Mouse (Mus musculus) intestine, postnatal 0 days (tissue): ENCODE results near the gene Smyd2. TPM values are rescaled to one million over a fixed set of nuclear protein-coding genes. Genes with fewer than 3 reads are reported as not detected.

Source experiments
- ATAC-seq: fragments of 200-750 bp; cut with Nextera tagmentation; 2 replicates; pipeline ENCODE4 v1.8.0; 2017; ENCODE audit warnings: mild to moderate bottlenecking, moderate TSS enrichment, moderate library complexity
- H3K27ac ChIP-seq: fragments of 300-500 bp; sonication (generic); 2 replicates; pipeline ENCODE4 v1.5.1; 2014; ENCODE audit warnings: mild to moderate bottlenecking, low read depth, low read length, moderate library complexity
- H3K27me3 ChIP-seq: fragments of 300-500 bp; sonication (generic); replicated peaks from 2 replicates; pipeline ENCODE4 v1.6.1; 2014; ENCODE audit warnings: low read length, mixed read lengths; ENCODE audit not compliant: control insufficient read depth, insufficient read depth
- H3K36me3 ChIP-seq: fragments of 300-500 bp; sonication (generic); 2 replicates; pipeline ENCODE4 v1.6.1; 2014; ENCODE audit warnings: mild to moderate bottlenecking, moderate library complexity; ENCODE audit not compliant: control insufficient read depth, insufficient read depth
- H3K4me1 ChIP-seq: fragments of 300-500 bp; sonication (generic); replicated peaks from 2 replicates; pipeline ENCODE4 v1.6.1; 2014; ENCODE audit warnings: antibody characterized with exemption, low read length, mixed read lengths; ENCODE audit not compliant: control insufficient read depth, insufficient read depth
- H3K4me2 ChIP-seq: fragments of 300-500 bp; sonication (generic); replicated peaks from 2 replicates; pipeline ENCODE4 v1.6.1; 2014; ENCODE audit warnings: low read depth, mild to moderate bottlenecking, moderate library complexity
- H3K4me3 ChIP-seq: fragments of 300-500 bp; sonication (generic); 2 replicates; pipeline ENCODE4 v1.5.1; 2014; ENCODE audit warnings: low read depth, low read length
- H3K9ac ChIP-seq: fragments of 300-500 bp; sonication (generic); 2 replicates; pipeline ENCODE4 v1.6.1; 2014; ENCODE audit warnings: mild to moderate bottlenecking, low read depth, low read length
- H3K9me3 ChIP-seq: fragments of 300-500 bp; sonication (generic); 2 replicates; pipeline ENCODE4 v1.6.1; 2016; ENCODE audit warnings: mixed run types; ENCODE audit not compliant: control insufficient read depth
- CTCF ChIP-seq: sonication (generic); IDR thresholded peaks from 2 replicates; pipeline ENCODE4 v1.5.1; 2016; ENCODE audit warnings: low read depth, mild to moderate bottlenecking, control low read depth, antibody characterized with exemption, moderate library complexity
- WGBS: fragments of 180-500 bp; shearing (Covaris S2); extraction: QIAGEN DNeasy Blood & Tissue Kit; methylation state at CpG from one replicate; pipeline ENCODE4 v1.1.7; 2014; 5-methylcytosine and 5-hydroxymethylcytosine counted together
- polyA plus RNA-seq: library from polyadenylated mRNA; unstranded; fragments of >200 nt; fragmentation: Nextera tagmentation; extraction: Ambion mirVana; gene quantifications from 2 replicates; pipeline ENCODE4 v1.2.1, GENCODE M21; 2015

Gene Smyd2
- polyA plus RNA-seq, 1 experiment from 2014 or later, result 48.1 TPM

- 83% methylated on average over 7 of the region's 7 CpGs for WGBS
- no peaks in the 10 kb centered on the region for H3K27me3 ChIP-seq
- H3K36me3 ChIP-seq, result peaks cover 8% of the 10 kb centered on the region; the same call in 1 of the 2 replicates
- H3K4me2 ChIP-seq, result no peak overlapping the region
- H3K27ac ChIP-seq, result no peak overlapping the region
- no peaks in the 10 kb centered on the region for H3K9me3 ChIP-seq
- no peak overlapping the region for H3K4me3 ChIP-seq
- no peak for ATAC-seq
- H3K9ac ChIP-seq, result no peak overlapping the region
- no peak for TF ChIP-seq CTCF
- H3K4me1 ChIP-seq, result no peaks in the 10 kb centered on the region
These were observed 69.7 kb downstream of the Smyd2 start for GRCm38 (mm10) chr1:189852456-189852855.

GRCm38 (mm10) chr1:189852051-189852450, 70.1 kb downstream of the Smyd2 start:
- TF ChIP-seq CTCF, result no peak
- Histone ChIP-seq H3K9ac (no peak overlapping the region), H3K27ac (no peak overlapping the region), H3K27me3 (no peaks in the 10 kb centered on the region), H3K4me1 (no peaks in the 10 kb centered on the region), H3K4me3 (no peak overlapping the region), H3K36me3 (peaks cover 12% of the 10 kb centered on the region; the same call in 1 of the 2 replicates), H3K9me3 (no peaks in the 10 kb centered on the region), H3K4me2 (no peak overlapping the region)
- no peak for ATAC-seq
- 69% methylated on average over 5 of the region's 5 CpGs for WGBS

- H3K27ac ChIP-seq, result no peak overlapping the region
- H3K4me3 ChIP-seq, result no peak overlapping the region
- H3K4me2 ChIP-seq, result no peak overlapping the region
- WGBS, result 57% methylated on average over 11 of the region's 11 CpGs
- H3K9ac ChIP-seq, result no peak overlapping the region
- no peaks in the 10 kb centered on the region for H3K4me1 ChIP-seq
- peak; percentile 41 for ATAC-seq
- no peak for TF ChIP-seq CTCF
- no peaks in the 10 kb centered on the region for H3K9me3 ChIP-seq
- H3K36me3 ChIP-seq, result peaks cover 16% of the 10 kb centered on the region; the same call in 1 of the 2 replicates
- H3K27me3 ChIP-seq, result no peaks in the 10 kb centered on the region
These were observed 72.6 kb downstream of the Smyd2 start for GRCm38 (mm10) chr1:189849550-189849949.

- TF ChIP-seq CTCF, result no peak
- Histone ChIP-seq H3K36me3 (peaks cover 24% of the 10 kb centered on the region; the same call in 1 of the 2 replicates), H3K27me3 (no peaks in the 10 kb centered on the region), H3K4me3 (no peak overlapping the region), H3K27ac (no peak overlapping the region), H3K4me1 (no peaks in the 10 kb centered on the region), H3K4me2 (no peak overlapping the region), H3K9ac (no peak overlapping the region), H3K9me3 (no peaks in the 10 kb centered on the region)
- 96% methylated on average over 2 of the region's 2 CpGs for WGBS
- ATAC-seq, result no peak
These were observed 75.8 kb downstream of the Smyd2 start for GRCm38 (mm10) chr1:189846319-189846718.

GRCm38 (mm10) chr1:189834166-189834565, 88.0 kb downstream of the Smyd2 start:
- ATAC-seq, result no peak
- Histone ChIP-seq H3K9me3 (no peaks in the 10 kb centered on the region), H3K4me1 (peaks cover 5% of the 10 kb centered on the region; the same call in 1 of the 2 replicates), H3K9ac (no peak overlapping the region), H3K36me3 (peaks cover 7% of the 10 kb centered on the region), H3K27me3 (no peaks in the 10 kb centered on the region), H3K4me2 (no peak overlapping the region), H3K27ac (no peak overlapping the region), H3K4me3 (no peak overlapping the region)
- WGBS, result 84% methylated on average over 13 of the region's 13 CpGs
- TF ChIP-seq CTCF, result no peak

GRCm38 (mm10) chr1:189833351-189833750, 88.8 kb downstream of the Smyd2 start:
- Histone ChIP-seq H3K4me1 (peaks cover 5% of the 10 kb centered on the region; the same call in 1 of the 2 replicates), H3K4me2 (no peak overlapping the region), H3K36me3 (peaks cover 7% of the 10 kb centered on the region; the same call in 1 of the 2 replicates), H3K9me3 (no peaks in the 10 kb centered on the region), H3K4me3 (no peak overlapping the region), H3K9ac (no peak overlapping the region), H3K27ac (no peak overlapping the region), H3K27me3 (no peaks in the 10 kb centered on the region)
- TF ChIP-seq CTCF, result no peak
- WGBS, result 78% methylated on average over 7 of the region's 7 CpGs
- no peak for ATAC-seq
